10 mouse cellular contexts compared by ENCODE assay signal in genomic region chr1:131995062-131995461, GRCm38 (mm10). TPM values are rescaled to one million over a fixed set of nuclear protein-coding genes. Genes with fewer than 3 reads are reported as not detected.
DNase-seq lines count a peak whose midpoint lies in the region; ATAC-seq lines count a peak whose summit lies in the region.
"Had no signal": no experiment of that assay in that cellular context is flagged by ENCODE, and none has a peak within 500 bp of the region (broad histone marks: within the 10 kb centered on the region; RNA-seq: fewer than 3 reads in every experiment).

No protein-coding gene starts in this region.

- no peak for ATAC-seq in hindbrain, embryonic 12.5 days (ENCODE audit: low FRiP score)
- ATAC-seq in monocyte, adult 5-6 weeks (replicated peaks; ENCODE audit: insufficient number of reproducible peaks, low FRiP score, low TSS enrichment, poor library complexity, severe bottlenecking): 0 out of 2 replicates have a peak, but pooled peaks have one; percentile 44
- ATAC-seq in inflammation-experienced regulatory T-cells, adult 6 months: no peak

- H3K9ac ChIP-seq in hindbrain, embryonic 12.5 days: no peak overlapping the region
- H3K9ac ChIP-seq: limb, embryonic 12.5 days; stomach, embryonic 15.5 days had no signal

- H3K4me1 ChIP-seq in hindbrain, embryonic 10.5 days (replicated peaks): 0 out of 2 replicates have a peak, but pooled peaks cover 4% of the 10 kb centered on the region
- H3K4me1 ChIP-seq in hindbrain, embryonic 12.5 days: no peaks in the 10 kb centered on the region
- H3K4me1 ChIP-seq in embryonic facial prominence, embryonic 10.5 days: no peaks in the 10 kb centered on the region
- H3K4me1 ChIP-seq: limb, embryonic 12.5 days; stomach, embryonic 15.5 days had no signal

- H3K4me2 ChIP-seq in hindbrain, embryonic 12.5 days (replicated peaks): no peak overlapping the region
- H3K4me2 ChIP-seq: limb, embryonic 12.5 days; stomach, embryonic 15.5 days had no signal

- H3K27ac ChIP-seq in hindbrain, embryonic 10.5 days: no peak overlapping the region
- no peak overlapping the region for H3K27ac ChIP-seq in hindbrain, embryonic 12.5 days
- no peak overlapping the region for H3K27ac ChIP-seq in embryonic facial prominence, embryonic 10.5 days (replicated peaks)
- H3K27ac ChIP-seq: limb, embryonic 12.5 days; stomach, embryonic 15.5 days had no signal

- H3K36me3 ChIP-seq in hindbrain, embryonic 10.5 days: no peaks in the 10 kb centered on the region
- H3K36me3 ChIP-seq in hindbrain, embryonic 12.5 days: no peaks in the 10 kb centered on the region
- H3K36me3 ChIP-seq in embryonic facial prominence, embryonic 10.5 days (replicated peaks): no peaks in the 10 kb centered on the region
- H3K36me3 ChIP-seq: limb, embryonic 12.5 days; stomach, embryonic 15.5 days had no signal

- WGBS in hindbrain, embryonic 10.5 days: 28% methylated on average over 4 of the region's 4 CpGs
- 37% methylated on average over 4 of the region's 4 CpGs for WGBS in hindbrain, embryonic 12.5 days
- WGBS in embryonic facial prominence, embryonic 10.5 days: 35% methylated on average over 4 of the region's 4 CpGs

- peak; percentile 59 for DNase-seq in hindbrain, embryonic 10.5 days (ENCODE audit: low spot score)
- DNase-seq in B cell, adult 2 months: peak; percentile 85 to 87
- DNase-seq in T-cell, adult 2 months (ENCODE audit: low spot score): peak; percentile 68
- DNase-seq in embryonic facial prominence, embryonic 10.5 days (ENCODE audit: low spot score): peak; percentile 61
- peak; percentile 85 to 86 for DNase-seq in kidney, postnatal 4 days

- H3K9me3 ChIP-seq in hindbrain, embryonic 10.5 days: no peaks in the 10 kb centered on the region
- H3K9me3 ChIP-seq in hindbrain, embryonic 12.5 days (replicated peaks): no peaks in the 10 kb centered on the region
- H3K9me3 ChIP-seq in embryonic facial prominence, embryonic 10.5 days: no peaks in the 10 kb centered on the region
- H3K9me3 ChIP-seq: limb, embryonic 12.5 days; stomach, embryonic 15.5 days had no signal

- H3K27me3 ChIP-seq in hindbrain, embryonic 10.5 days (ENCODE audit: insufficient read depth, poor library complexity, severe bottlenecking): no peaks in the 10 kb centered on the region
- H3K27me3 ChIP-seq in hindbrain, embryonic 12.5 days: no peaks in the 10 kb centered on the region
- no peaks in the 10 kb centered on the region for H3K27me3 ChIP-seq in embryonic facial prominence, embryonic 10.5 days (replicated peaks; ENCODE audit: low read depth, poor library complexity, severe bottlenecking)
- H3K27me3 ChIP-seq: limb, embryonic 12.5 days; stomach, embryonic 15.5 days had no signal

- no peak overlapping the region for H3K4me3 ChIP-seq in hindbrain, embryonic 10.5 days
- H3K4me3 ChIP-seq in hindbrain, embryonic 12.5 days: no peak overlapping the region
- no peak overlapping the region for H3K4me3 ChIP-seq in embryonic facial prominence, embryonic 10.5 days
- H3K4me3 ChIP-seq: limb, embryonic 12.5 days; stomach, embryonic 15.5 days had no signal

RNA-seq across cellular contexts. Expression of gene Elk4, which starts 12.3 kb away (rescaled TPM):
- polyA plus RNA-seq in hindbrain, embryonic 10.5 days (2016; fragmentation: Nextera tagmentation; extraction: Ambion mirVana): 12.9 and 13.2 TPM in 2 replicates
- polyA plus RNA-seq in hindbrain, embryonic 12.5 days (2016; fragmentation: Nextera tagmentation; extraction: Ambion mirVana): 18.5 and 21.7 TPM in 2 replicates
- polyA plus RNA-seq in embryonic facial prominence, embryonic 10.5 days (2016; fragmentation: Nextera tagmentation; extraction: Ambion mirVana): 12.0 and 13.3 TPM in 2 replicates
- 94.2 to 198 TPM (median 109 TPM) in 3 replicates for total RNA-seq in monocyte, adult 5-6 weeks (2017)
- polyA plus RNA-seq in inflammation-experienced regulatory T-cells, adult 6 months (2017; shearing (Covaris generic)): 10 to 100 TPM; 50.1 to 81.8 (median 79.3) TPM

RNA-seq across cellular contexts. Expression of gene Slc45a3, which starts 32.3 kb away (rescaled TPM):
- 10.9 and 19.2 TPM in 2 replicates for polyA plus RNA-seq in hindbrain, embryonic 10.5 days (2016; fragmentation: Nextera tagmentation; extraction: Ambion mirVana)
- polyA plus RNA-seq in hindbrain, embryonic 12.5 days (2016; fragmentation: Nextera tagmentation; extraction: Ambion mirVana): 5.6 and 6.4 TPM in 2 replicates
- 5.4 and 8.4 TPM in 2 replicates for polyA plus RNA-seq in embryonic facial prominence, embryonic 10.5 days (2016; fragmentation: Nextera tagmentation; extraction: Ambion mirVana)
- not detected in 3 replicates for total RNA-seq in monocyte, adult 5-6 weeks (2017)
- polyA plus RNA-seq in inflammation-experienced regulatory T-cells, adult 6 months (2017; shearing (Covaris generic)): not detected
